Mouse (Mus musculus) induced T-regulatory cell, adult 2 months (primary cell): ENCODE data around the gene Epb41l3.

ENCODE experiments used
- DNase-seq: peaks from one replicate; pipeline ENCODE4 v3.0.0-alpha.2; 2012; ENCODE audit warnings: low read depth

The Epb41l3 gene

GRCm38 (mm10) chr17:69192863-69193493, 117.5 kb downstream of the Epb41l3 start:
- no peak for DNase-seq

GRCm38 (mm10) chr17:69194599-69194998, 119.1 kb downstream of the Epb41l3 start:
- no peak for DNase-seq

GRCm38 (mm10) chr17:69195758-69196157, 120.3 kb downstream of the Epb41l3 start:
- no peak for DNase-seq

GRCm38 (mm10) chr17:69196656-69197055, 121.2 kb downstream of the Epb41l3 start:
- DNase-seq = no peak

- no peak for DNase-seq
Measured at GRCm38 (mm10) chr17:69198805-69199204, 123.3 kb downstream of the Epb41l3 start.

GRCm38 (mm10) chr17:69199827-69200226, 124.3 kb downstream of the Epb41l3 start:
- DNase-seq = no peak

GRCm38 (mm10) chr17:69200936-69201335, 125.5 kb downstream of the Epb41l3 start:
- DNase-seq = no peak

GRCm38 (mm10) chr17:69205282-69205999, 130.0 kb downstream of the Epb41l3 start:
- no peak for DNase-seq

GRCm38 (mm10) chr17:69207562-69208312, 132.3 kb downstream of the Epb41l3 start:
- no peak for DNase-seq

- no peak for DNase-seq
Measured at GRCm38 (mm10) chr17:69211065-69211464, 135.6 kb downstream of the Epb41l3 start.

GRCm38 (mm10) chr17:69216120-69216519, 140.6 kb downstream of the Epb41l3 start:
- no peak for DNase-seq

- DNase-seq = no peak
Measured at GRCm38 (mm10) chr17:69220849-69221248, 145.4 kb downstream of the Epb41l3 start.

GRCm38 (mm10) chr17:69221377-69221776, 145.9 kb downstream of the Epb41l3 start:
- DNase-seq = no peak

GRCm38 (mm10) chr17:69221966-69222692, 146.6 kb downstream of the Epb41l3 start:
- DNase-seq = no peak

- DNase-seq = no peak
Measured at GRCm38 (mm10) chr17:69225996-69226395, 150.5 kb downstream of the Epb41l3 start.

GRCm38 (mm10) chr17:69227426-69228014, 152.0 kb downstream of the Epb41l3 start:
- no peak for DNase-seq

- no peak for DNase-seq
Measured at GRCm38 (mm10) chr17:69229451-69229850, 154.0 kb downstream of the Epb41l3 start.

- no peak for DNase-seq
Measured at GRCm38 (mm10) chr17:69230131-69230621, 154.7 kb downstream of the Epb41l3 start.

GRCm38 (mm10) chr17:69231360-69231759, 155.9 kb downstream of the Epb41l3 start:
- DNase-seq = no peak

- no peak for DNase-seq
Measured at GRCm38 (mm10) chr17:69237172-69237571, 161.7 kb downstream of the Epb41l3 start.

GRCm38 (mm10) chr17:69238810-69239373, 163.4 kb downstream of the Epb41l3 start:
- DNase-seq = no peak
